Mouse (Mus musculus) MEL (cell line): ENCODE results near the gene Ly6f.

Experiments
- CTCF ChIP-seq, 3 experiments: IDR thresholded peaks in 2 of 3; conservative IDR thresholded peaks in 1 of 3; 2 replicates each; pipeline ENCODE4 v1.5.1; 2011 to 2012; ENCODE audit warnings: low read length in 3 of 3, low read depth in 2 of 3, mild to moderate bottlenecking in 2 of 3, improper control_type of control experiment in 1 of 3, inconsistent platforms in 1 of 3, mixed read lengths in 1 of 3, moderate library complexity in 1 of 3; ENCODE audit not compliant: control insufficient read depth in 1 of 3, insufficient read depth in 1 of 3, poor library complexity in 1 of 3, severe bottlenecking in 1 of 3
- ETS1 ChIP-seq: IDR thresholded peaks from 2 replicates; pipeline ENCODE4 v1.6.1; 2012; ENCODE audit warnings: low read depth, mild to moderate bottlenecking, inconsistent platforms, low read length, improper control_type of control experiment, moderate library complexity
- KAT2A ChIP-seq: conservative IDR thresholded peaks from 2 replicates; pipeline ENCODE4 v1.6.1; 2012; ENCODE audit warnings: low read depth, low read length, improper control_type of control experiment, inconsistent platforms
- MYC ChIP-seq: IDR thresholded peaks from 2 replicates; pipeline ENCODE4 v1.6.1; 2011; ENCODE audit warnings: low read depth, mild to moderate bottlenecking, low read length, improper control_type of control experiment, moderate library complexity
- NRF1 ChIP-seq: IDR thresholded peaks from 2 replicates; pipeline ENCODE4 v1.6.1; 2014; ENCODE audit warnings: low read depth, mild to moderate bottlenecking, inconsistent platforms, low read length, improper control_type of control experiment, moderate library complexity; ENCODE audit not compliant: poor library complexity, insufficient read depth, severe bottlenecking
- POLR2A ChIP-seq, 2 experiments: IDR thresholded peaks; 2 replicates each; pipeline ENCODE4 v1.6.1; 2011 to 2012; ENCODE audit warnings: low read length in 2 of 2, mild to moderate bottlenecking in 2 of 2, control low read depth in 1 of 2, improper control_type of control experiment in 1 of 2, low read depth in 1 of 2, moderate library complexity in 1 of 2; ENCODE audit not compliant: control insufficient read depth in 1 of 2, insufficient read depth in 1 of 2, poor library complexity in 1 of 2
- POLR2AphosphoS2 ChIP-seq: IDR thresholded peaks from 2 replicates; pipeline ENCODE4 v1.6.1; 2011; ENCODE audit warnings: low read length, improper control_type of control experiment
- RAD21 ChIP-seq: IDR thresholded peaks from 2 replicates; pipeline ENCODE4 v1.6.1; 2011; ENCODE audit warnings: mild to moderate bottlenecking, low read depth, low read length, improper control_type of control experiment
- SIN3A ChIP-seq: IDR thresholded peaks from 2 replicates; pipeline ENCODE4 v1.6.1; 2012; ENCODE audit warnings: low read length, improper control_type of control experiment, inconsistent platforms
- TAL1 ChIP-seq: IDR thresholded peaks from 2 replicates; pipeline ENCODE4 v1.6.1; 2012; ENCODE audit warnings: mild to moderate bottlenecking, inconsistent platforms, low read length, moderate library complexity, mixed read lengths
- UBTF ChIP-seq: IDR thresholded peaks from 2 replicates; pipeline ENCODE4 v1.6.1; 2012; ENCODE audit warnings: low read depth, mild to moderate bottlenecking, inconsistent platforms, low read length, improper control_type of control experiment, moderate library complexity, borderline replicate concordance; ENCODE audit not compliant: insufficient read depth
- ZKSCAN1 ChIP-seq: IDR thresholded peaks from 2 replicates; pipeline ENCODE4 v1.6.1; 2012; ENCODE audit warnings: low read depth, mild to moderate bottlenecking, inconsistent platforms, low read length, improper control_type of control experiment, moderate library complexity

DNA sequence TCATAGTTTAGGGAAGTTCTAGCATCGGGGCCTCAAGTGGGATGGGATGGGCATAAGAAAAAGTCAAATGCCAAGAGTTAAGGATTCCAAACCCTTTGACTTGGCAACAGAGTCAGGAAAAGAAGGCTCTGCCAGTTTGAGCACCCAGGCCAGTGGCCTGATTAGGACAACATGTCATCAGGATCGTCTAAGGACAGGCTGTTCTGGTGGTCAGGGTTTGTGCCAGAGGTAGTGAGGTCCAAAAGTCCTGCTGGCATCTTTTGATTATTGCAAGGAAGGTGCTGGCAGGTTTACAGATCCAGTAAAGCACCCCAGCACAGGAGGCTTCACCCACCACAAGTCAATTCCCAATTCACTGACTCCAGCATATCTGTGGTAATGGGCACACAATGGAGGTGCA, 46.2 kb downstream of the Ly6f start:
- TF ChIP-seq NRF1 (no peak), CTCF (IDR thresholded peaks at IDR 0.05 in 2 of 3, conservative IDR thresholded peaks at IDR 0.05 in 1 of 3; ENCODE audit: control insufficient read depth in 1 of 3, insufficient read depth in 1 of 3, low read depth in 2 of 3, low read length in 3 of 3, poor library complexity in 1 of 3, severe bottlenecking in 1 of 3) (no peak), POLR2A (IDR thresholded peaks at IDR 0.05; ENCODE audit: control insufficient read depth in 1 of 2, insufficient read depth in 1 of 2, low read depth in 1 of 2, low read length in 2 of 2, poor library complexity in 1 of 2) (no peak), RAD21 (no peak), UBTF (no peak), KAT2A (no peak), ZKSCAN1 (no peak), TAL1 (no peak), POLR2AphosphoS2 (no peak), MYC (no peak), SIN3A (no peak), ETS1 (no peak)
